In the genomic region with DNA sequence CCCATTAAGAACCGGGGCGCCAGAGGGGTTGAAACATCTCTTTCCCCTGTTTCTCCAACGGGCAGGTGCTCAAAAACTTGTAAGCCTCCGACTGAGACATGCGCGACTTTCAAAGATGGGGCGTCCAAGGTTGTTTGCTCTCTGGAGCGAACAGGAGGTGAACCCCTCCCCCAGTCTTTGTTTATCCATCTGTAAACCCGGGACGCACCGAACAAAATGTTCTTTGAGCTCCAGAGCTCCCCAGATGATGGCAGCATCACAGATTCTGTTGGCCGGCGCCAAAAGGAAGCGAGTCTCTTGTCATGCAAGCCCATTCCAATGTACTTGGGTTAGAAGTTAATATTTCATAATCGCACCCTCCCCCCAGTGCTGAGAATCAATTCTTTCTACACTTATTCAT, we compare ENCODE assay signal across 8 mouse cellular contexts. TPM values are rescaled to one million over a fixed set of nuclear protein-coding genes. Genes with fewer than 3 reads are reported as not detected.
DNase-seq lines count a peak whose midpoint lies in the region; ATAC-seq lines count a peak whose summit lies in the region.

No protein-coding gene starts in this region.

- H3K4me2 ChIP-seq in embryonic facial prominence, embryonic 15.5 days (replicated peaks): peak overlapping the region; percentile 94
- H3K4me2 ChIP-seq in intestine, embryonic 14.5 days (ENCODE audit: low read length): peak overlapping the region; percentile 90
- H3K4me2 ChIP-seq in liver, embryonic 13.5 days: peak overlapping the region; percentile 92
- H3K4me2 ChIP-seq in stomach, embryonic 14.5 days (replicated peaks; ENCODE audit: low read depth, low read length): peak overlapping the region; percentile 94

- H3K9ac ChIP-seq in embryonic facial prominence, embryonic 15.5 days: no peak overlapping the region
- H3K9ac ChIP-seq in intestine, embryonic 14.5 days (ENCODE audit: low read length): no peak overlapping the region
- peak overlapping the region; percentile 65; the same call in 1 of the 2 replicates for H3K9ac ChIP-seq in liver, embryonic 13.5 days
- no peak overlapping the region for H3K9ac ChIP-seq in stomach, embryonic 14.5 days (replicated peaks; ENCODE audit: low read depth, low read length)

- no peak for ATAC-seq in embryonic facial prominence, embryonic 15.5 days (ENCODE audit: insufficient number of reproducible peaks, low FRiP score, low TSS enrichment, low read depth)
- no peak for ATAC-seq in intestine, embryonic 14.5 days (replicated peaks; ENCODE audit: low FRiP score, low TSS enrichment, low read depth)
- no peak for ATAC-seq in liver, embryonic 13.5 days (ENCODE audit: low read depth)
- no peak for ATAC-seq in stomach, embryonic 14.5 days (ENCODE audit: insufficient number of reproducible peaks, insufficient read depth, low FRiP score, low read depth)

- no peaks in the 10 kb centered on the region for H3K9me3 ChIP-seq in embryonic facial prominence, embryonic 15.5 days (replicated peaks)
- H3K9me3 ChIP-seq in intestine, embryonic 14.5 days (ENCODE audit: control insufficient read depth, low read length): no peaks in the 10 kb centered on the region
- H3K9me3 ChIP-seq in liver, embryonic 13.5 days (replicated peaks): no peaks in the 10 kb centered on the region
- no peaks in the 10 kb centered on the region for H3K9me3 ChIP-seq in stomach, embryonic 14.5 days (ENCODE audit: control insufficient read depth, low read depth, low read length)

- peak overlapping the region; percentile 58 for H3K4me3 ChIP-seq in embryonic facial prominence, embryonic 15.5 days (replicated peaks)
- peak overlapping the region; percentile 46; the same call in 1 of the 2 replicates for H3K4me3 ChIP-seq in intestine, embryonic 14.5 days (ENCODE audit: low read depth, low read length)
- peak overlapping the region; percentile 66 for H3K4me3 ChIP-seq in liver, embryonic 13.5 days (replicated peaks)
- H3K4me3 ChIP-seq in stomach, embryonic 14.5 days (ENCODE audit: low read depth, low read length): peak overlapping the region; percentile 46

- no peaks in the 10 kb centered on the region for H3K36me3 ChIP-seq in embryonic facial prominence, embryonic 15.5 days
- no peaks in the 10 kb centered on the region for H3K36me3 ChIP-seq in intestine, embryonic 14.5 days (ENCODE audit: control insufficient read depth, insufficient read depth, low read length)
- H3K36me3 ChIP-seq in liver, embryonic 13.5 days: no peaks in the 10 kb centered on the region
- no peaks in the 10 kb centered on the region for H3K36me3 ChIP-seq in stomach, embryonic 14.5 days (ENCODE audit: control insufficient read depth, insufficient read depth, low read length)

- DNase-seq in cerebellum, adult 9-10 months: peak; percentile 55
- DNase-seq in cerebellum, postnatal 36 days: no peak
- DNase-seq in intestine, embryonic 14.5 days (ENCODE audit: low spot score): no peak
- no peak for DNase-seq in liver, embryonic 13.5 days
- DNase-seq in adrenal gland, adult 8-10 months: no peak
- no peak for DNase-seq in thymus, postnatal 4 days

- peaks cover 40% of the 10 kb centered on the region for H3K27me3 ChIP-seq in embryonic facial prominence, embryonic 15.5 days
- H3K27me3 ChIP-seq in intestine, embryonic 14.5 days (replicated peaks; ENCODE audit: control insufficient read depth, insufficient read depth, low read length): peaks cover 41% of the 10 kb centered on the region
- H3K27me3 ChIP-seq in liver, embryonic 13.5 days: peaks cover 85% of the 10 kb centered on the region
- peaks cover 20% of the 10 kb centered on the region for H3K27me3 ChIP-seq in stomach, embryonic 14.5 days (ENCODE audit: control insufficient read depth, insufficient read depth, low read length)

- WGBS in embryonic facial prominence, embryonic 15.5 days: 10% methylated on average over 15 of the region's 15 CpGs
- 11% methylated on average over 15 of the region's 15 CpGs for WGBS in intestine, embryonic 14.5 days
- WGBS in liver, embryonic 13.5 days (ENCODE audit: insufficient replicate concordance): 19% methylated on average over 15 of the region's 15 CpGs
- 14% methylated on average over 15 of the region's 15 CpGs for WGBS in stomach, embryonic 14.5 days

- peaks cover 25% of the 10 kb centered on the region for H3K4me1 ChIP-seq in embryonic facial prominence, embryonic 15.5 days
- peaks cover under 1% of the 10 kb centered on the region; the same call in 1 of the 2 replicates for H3K4me1 ChIP-seq in intestine, embryonic 14.5 days (replicated peaks; ENCODE audit: control insufficient read depth, insufficient read depth, low read length)
- peaks cover 68% of the 10 kb centered on the region for H3K4me1 ChIP-seq in liver, embryonic 13.5 days (replicated peaks)
- peaks cover 4% of the 10 kb centered on the region; the same call in 1 of the 2 replicates for H3K4me1 ChIP-seq in stomach, embryonic 14.5 days (ENCODE audit: control insufficient read depth, insufficient read depth, low read length)

- H3K27ac ChIP-seq in embryonic facial prominence, embryonic 15.5 days (replicated peaks): no peak overlapping the region
- H3K27ac ChIP-seq in intestine, embryonic 14.5 days (ENCODE audit: low read depth): no peak overlapping the region
- H3K27ac ChIP-seq in liver, embryonic 13.5 days: no peak overlapping the region
- H3K27ac ChIP-seq in stomach, embryonic 14.5 days (ENCODE audit: low read length): no peak overlapping the region

RNA-seq across cellular contexts. Expression of a gene that starts 6.6 kb away (rescaled TPM):
- 19.1 and 20.2 TPM in 2 replicates for polyA plus RNA-seq in embryonic facial prominence, embryonic 15.5 days (2015; fragmentation: Nextera tagmentation; extraction: Ambion mirVana)
- 13.1 and 16.7 TPM in 2 replicates for polyA plus RNA-seq in intestine, embryonic 14.5 days (2014; fragmentation: Nextera tagmentation; extraction: Ambion mirVana)
- 4.9 and 6.2 TPM in 2 replicates for polyA plus RNA-seq in liver, embryonic 13.5 days (2015; fragmentation: Nextera tagmentation; extraction: Ambion mirVana)
- polyA plus RNA-seq in stomach, embryonic 14.5 days (2014; fragmentation: Nextera tagmentation; extraction: Ambion mirVana): 10.7 and 13.2 TPM in 2 replicates
- 10 to 100 TPM; 17.8 to 37.7 (median 26.5) TPM for total RNA-seq in adrenal gland, adult 8-10 months (2022)

RNA-seq across cellular contexts. Expression of a gene that starts 10.0 kb away (rescaled TPM):
- 0.26 and 0.28 TPM in 2 replicates for polyA plus RNA-seq in embryonic facial prominence, embryonic 15.5 days (2015; fragmentation: Nextera tagmentation; extraction: Ambion mirVana)
- 0.24 and 0.35 TPM in 2 replicates for polyA plus RNA-seq in intestine, embryonic 14.5 days (2014; fragmentation: Nextera tagmentation; extraction: Ambion mirVana)
- polyA plus RNA-seq in liver, embryonic 13.5 days (2015; fragmentation: Nextera tagmentation; extraction: Ambion mirVana): 0.20 and 0.21 TPM in 2 replicates
- 0.59 TPM in 1 of 2 replicates, not detected in the other for polyA plus RNA-seq in stomach, embryonic 14.5 days (2014; fragmentation: Nextera tagmentation; extraction: Ambion mirVana)
- under 1 TPM; 0.11 to 0.75 (median 0.22) TPM for total RNA-seq in adrenal gland, adult 8-10 months (2022)

RNA-seq across cellular contexts. Expression of a gene that starts 21.8 kb away (rescaled TPM):
- 92.5 and 94.3 TPM in 2 replicates for polyA plus RNA-seq in embryonic facial prominence, embryonic 15.5 days (2015; fragmentation: Nextera tagmentation; extraction: Ambion mirVana)
- 40.7 and 47.3 TPM in 2 replicates for polyA plus RNA-seq in intestine, embryonic 14.5 days (2014; fragmentation: Nextera tagmentation; extraction: Ambion mirVana)
- 18.0 and 18.2 TPM in 2 replicates for polyA plus RNA-seq in liver, embryonic 13.5 days (2015; fragmentation: Nextera tagmentation; extraction: Ambion mirVana)
- polyA plus RNA-seq in stomach, embryonic 14.5 days (2014; fragmentation: Nextera tagmentation; extraction: Ambion mirVana): 44.5 and 45.1 TPM in 2 replicates
- total RNA-seq in adrenal gland, adult 8-10 months (2022): 10 to 100 TPM; 44.0 to 73.8 (median 57.9) TPM

RNA-seq across cellular contexts. Expression of a gene that starts 37.5 kb away (rescaled TPM):
- polyA plus RNA-seq in embryonic facial prominence, embryonic 15.5 days (2015; fragmentation: Nextera tagmentation; extraction: Ambion mirVana): 41.7 and 42.3 TPM in 2 replicates
- polyA plus RNA-seq in intestine, embryonic 14.5 days (2014; fragmentation: Nextera tagmentation; extraction: Ambion mirVana): 58.6 and 59.9 TPM in 2 replicates
- 45.6 and 50.4 TPM in 2 replicates for polyA plus RNA-seq in liver, embryonic 13.5 days (2015; fragmentation: Nextera tagmentation; extraction: Ambion mirVana)
- polyA plus RNA-seq in stomach, embryonic 14.5 days (2014; fragmentation: Nextera tagmentation; extraction: Ambion mirVana): 42.8 and 43.1 TPM in 2 replicates
- total RNA-seq in adrenal gland, adult 8-10 months (2022): 100 to 1,000 TPM; 106 to 166 (median 126) TPM

RNA-seq across cellular contexts. Expression of a gene that starts 41.2 kb away (rescaled TPM):
- 9.3 and 10.1 TPM in 2 replicates for polyA plus RNA-seq in embryonic facial prominence, embryonic 15.5 days (2015; fragmentation: Nextera tagmentation; extraction: Ambion mirVana)
- 7.3 and 7.9 TPM in 2 replicates for polyA plus RNA-seq in intestine, embryonic 14.5 days (2014; fragmentation: Nextera tagmentation; extraction: Ambion mirVana)
- 11.7 and 12.6 TPM in 2 replicates for polyA plus RNA-seq in liver, embryonic 13.5 days (2015; fragmentation: Nextera tagmentation; extraction: Ambion mirVana)
- polyA plus RNA-seq in stomach, embryonic 14.5 days (2014; fragmentation: Nextera tagmentation; extraction: Ambion mirVana): 5.8 and 8.7 TPM in 2 replicates
- total RNA-seq in adrenal gland, adult 8-10 months (2022): 10 to 100 TPM; 11.7 to 17.7 (median 14.5) TPM
